Mouse (Mus musculus) lung, adult 2 months (tissue): ENCODE measurements around the gene Dnah5.
"Not testable (repeated sequence)": the region's sequence is repeated elsewhere in the genome, so short reads cannot be mapped to it uniquely, and the experiment has no call there.

Source experiments
- CTCF ChIP-seq: fragments of 200-500 bp; IDR thresholded peaks from 2 replicates; pipeline ENCODE4 v1.5.1; 2011; ENCODE audit warnings: mild to moderate bottlenecking, low read length, control low read depth; ENCODE audit not compliant: insufficient read depth
- POLR2A ChIP-seq: fragments of 200-500 bp; IDR thresholded peaks from 2 replicates; pipeline ENCODE4 v1.6.1; 2011; ENCODE audit warnings: low read depth, mild to moderate bottlenecking, control low read depth, low read length, borderline replicate concordance; ENCODE audit errors: extremely low read depth

DNA sequence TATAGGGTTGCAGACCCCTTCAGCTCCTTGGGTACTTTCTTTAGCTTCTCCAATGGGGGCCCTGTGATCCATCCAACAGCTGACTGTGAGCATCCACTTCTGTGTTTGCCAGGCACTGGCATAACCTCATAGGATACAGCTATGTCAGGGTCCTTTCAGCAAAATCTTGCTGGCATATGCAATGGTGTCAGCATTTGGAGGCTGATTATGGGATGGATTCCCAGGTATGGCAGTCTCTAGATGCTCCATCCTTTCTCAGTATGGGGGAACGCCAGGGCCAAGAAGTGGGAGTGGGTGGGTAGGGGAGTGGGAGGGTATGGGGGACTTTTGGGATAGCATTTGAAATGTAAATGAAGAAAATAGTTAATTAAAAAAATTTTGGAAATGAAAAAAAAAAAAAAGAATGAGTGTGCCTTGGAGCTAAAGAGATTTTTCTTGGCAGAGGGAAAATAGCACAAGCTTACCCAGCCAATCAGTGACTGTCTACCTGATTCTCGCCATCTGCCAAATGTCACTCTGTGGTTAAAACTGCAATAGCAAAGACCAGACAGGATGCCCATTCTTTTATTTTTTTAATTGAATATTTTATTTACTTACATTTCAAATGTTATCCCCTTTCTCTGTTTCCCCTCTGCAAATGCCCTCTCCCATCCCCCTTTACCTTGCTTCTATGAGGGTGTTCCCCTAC, 257.7 kb downstream of the Dnah5 start:
- TF ChIP-seq POLR2A, CTCF: not testable (repeated sequence)
